Mouse (Mus musculus): ENCODE data around the gene Calcoco2. TPM values are rescaled to one million over a fixed set of nuclear protein-coding genes. Genes with fewer than 3 reads are reported as not detected.

Calcoco2 gene
- 0.17 TPM in 1 of 2 replicates, not detected in the other for polyA plus RNA-seq (2014; fragmentation: Nextera tagmentation; extraction: Ambion mirVana)

- WGBS, result 38% methylated on average over 14 of the region's 14 CpGs
- Histone ChIP-seq H3K27me3 (ENCODE audit: control insufficient read depth, insufficient read depth, low read length) (no peaks in the 10 kb centered on the region), H3K27ac (ENCODE audit: low read depth, low read length) (no peak within 1 kb of the TSS), H3K9me3 (ENCODE audit: control insufficient read depth, low read length) (no peaks in the 10 kb centered on the region), H3K4me1 (replicated peaks; ENCODE audit: control insufficient read depth, insufficient read depth, low read length) (no peaks in the 10 kb centered on the region), H3K4me2 (replicated peaks; ENCODE audit: low read depth, low read length) (no peak within 1 kb of the TSS), H3K36me3 (ENCODE audit: control insufficient read depth, insufficient read depth, low read length) (no peaks in the 10 kb centered on the region), H3K4me3 (ENCODE audit: low read depth, low read length) (no peak within 1 kb of the TSS), H3K9ac (ENCODE audit: low read depth, low read length) (no peak within 1 kb of the TSS)
- DNase-seq (ENCODE audit: low spot score) (no peak), ATAC-seq (ENCODE audit: low FRiP score) (no peak)
Measured at GRCm38 (mm10) chr11:96111751-96112150, at the start of gene Calcoco2. Gene Calcoco2 (minus strand): TSS chr11:96111964.

GRCm38 (mm10) chr11:96147471-96147870 is 35.7 kb upstream of the Calcoco2 start:
- Histone ChIP-seq H3K27ac (ENCODE audit: low read depth, low read length) (no peak overlapping the region), H3K4me2 (replicated peaks; ENCODE audit: low read depth, low read length) (no peak overlapping the region), H3K9me3 (ENCODE audit: control insufficient read depth, low read length) (no peaks in the 10 kb centered on the region), H3K4me3 (ENCODE audit: low read depth, low read length) (no peak overlapping the region), H3K27me3 (ENCODE audit: control insufficient read depth, insufficient read depth, low read length) (peaks cover 22% of the 10 kb centered on the region), H3K4me1 (replicated peaks; ENCODE audit: control insufficient read depth, insufficient read depth, low read length) (no peaks in the 10 kb centered on the region), H3K36me3 (ENCODE audit: control insufficient read depth, insufficient read depth, low read length) (no peaks in the 10 kb centered on the region), H3K9ac (ENCODE audit: low read depth, low read length) (no peak overlapping the region)
- ATAC-seq (ENCODE audit: low FRiP score), result no peak
- no peak for DNase-seq (ENCODE audit: low spot score)
- WGBS, result 75% methylated on average over 6 of the region's 6 CpGs

GRCm38 (mm10) chr11:96145622-96146270 is 34.0 kb upstream of the Calcoco2 start:
- Histone ChIP-seq H3K9ac (ENCODE audit: low read depth, low read length) (no peak overlapping the region), H3K4me3 (ENCODE audit: low read depth, low read length) (no peak overlapping the region), H3K27me3 (ENCODE audit: control insufficient read depth, insufficient read depth, low read length) (peaks cover 20% of the 10 kb centered on the region), H3K36me3 (ENCODE audit: control insufficient read depth, insufficient read depth, low read length) (no peaks in the 10 kb centered on the region), H3K9me3 (ENCODE audit: control insufficient read depth, low read length) (no peaks in the 10 kb centered on the region), H3K27ac (ENCODE audit: low read depth, low read length) (no peak overlapping the region), H3K4me1 (replicated peaks; ENCODE audit: control insufficient read depth, insufficient read depth, low read length) (no peaks in the 10 kb centered on the region), H3K4me2 (replicated peaks; ENCODE audit: low read depth, low read length) (no peak overlapping the region; the same call in 1 of the 2 replicates)
- 3% methylated on average over 15 of the region's 15 CpGs for whole genome bisulfite sequencing
- ATAC-seq (ENCODE audit: low FRiP score), result no peak
- peak; percentile 88 for DNase-seq (ENCODE audit: low spot score)

GRCm38 (mm10) chr11:96143766-96144165 is 32.0 kb upstream of the Calcoco2 start:
- H3K36me3 ChIP-seq (ENCODE audit: control insufficient read depth, insufficient read depth, low read length), result no peaks in the 10 kb centered on the region
- DNase-seq (ENCODE audit: low spot score), result no peak
- no peak overlapping the region for H3K4me2 ChIP-seq (replicated peaks; ENCODE audit: low read depth, low read length)
- peaks cover 20% of the 10 kb centered on the region for H3K27me3 ChIP-seq (ENCODE audit: control insufficient read depth, insufficient read depth, low read length)
- no peak overlapping the region for H3K9ac ChIP-seq (ENCODE audit: low read depth, low read length)
- no peaks in the 10 kb centered on the region for H3K9me3 ChIP-seq (ENCODE audit: control insufficient read depth, low read length)
- WGBS, result 68% methylated on average over 4 of the region's 4 CpGs
- no peaks in the 10 kb centered on the region for H3K4me1 ChIP-seq (replicated peaks; ENCODE audit: control insufficient read depth, insufficient read depth, low read length)
- H3K27ac ChIP-seq (ENCODE audit: low read depth, low read length), result no peak overlapping the region
- no peak for ATAC-seq (ENCODE audit: low FRiP score)
- no peak overlapping the region for H3K4me3 ChIP-seq (ENCODE audit: low read depth, low read length)

- WGBS, result 29% methylated on average over 4 of the region's 4 CpGs
Measured at GRCm38 (mm10) chr11:96140726-96141175, 29.0 kb upstream of the Calcoco2 start.

GRCm38 (mm10) chr11:96135847-96136246 is 24.1 kb upstream of the Calcoco2 start:
- Histone ChIP-seq H3K9me3 (ENCODE audit: control insufficient read depth, low read length) (no peaks in the 10 kb centered on the region), H3K4me1 (replicated peaks; ENCODE audit: control insufficient read depth, insufficient read depth, low read length) (no peaks in the 10 kb centered on the region), H3K9ac (ENCODE audit: low read depth, low read length) (no peak overlapping the region), H3K27me3 (ENCODE audit: control insufficient read depth, insufficient read depth, low read length) (no peaks in the 10 kb centered on the region), H3K4me2 (replicated peaks; ENCODE audit: low read depth, low read length) (no peak overlapping the region), H3K36me3 (ENCODE audit: control insufficient read depth, insufficient read depth, low read length) (no peaks in the 10 kb centered on the region), H3K4me3 (ENCODE audit: low read depth, low read length) (no peak overlapping the region), H3K27ac (ENCODE audit: low read depth, low read length) (no peak overlapping the region)
- 90% methylated on average over 8 of the region's 8 CpGs for WGBS
- DNase-seq (ENCODE audit: low spot score) (no peak), ATAC-seq (ENCODE audit: low FRiP score) (no peak)

More at GRCm38 (mm10) chr11:96140726-96141175, 29.0 kb upstream of the Calcoco2 start:
- no peak for ATAC-seq (ENCODE audit: low FRiP score)
- Histone ChIP-seq H3K4me3 (ENCODE audit: low read depth, low read length) (no peak overlapping the region), H3K36me3 (ENCODE audit: control insufficient read depth, insufficient read depth, low read length) (no peaks in the 10 kb centered on the region), H3K4me1 (replicated peaks; ENCODE audit: control insufficient read depth, insufficient read depth, low read length) (no peaks in the 10 kb centered on the region), H3K4me2 (replicated peaks; ENCODE audit: low read depth, low read length) (no peak overlapping the region), H3K9me3 (ENCODE audit: control insufficient read depth, low read length) (no peaks in the 10 kb centered on the region), H3K9ac (ENCODE audit: low read depth, low read length) (no peak overlapping the region), H3K27ac (ENCODE audit: low read depth, low read length) (no peak overlapping the region), H3K27me3 (ENCODE audit: control insufficient read depth, insufficient read depth, low read length) (peaks cover 7% of the 10 kb centered on the region)
- peak; percentile 26 for DNase-seq (ENCODE audit: low spot score)

- no peaks in the 10 kb centered on the region for H3K9me3 ChIP-seq (ENCODE audit: control insufficient read depth, low read length)
- 24% methylated on average over 16 of the region's 16 CpGs for WGBS
- no peak within 1 kb of the TSS for H3K4me3 ChIP-seq (ENCODE audit: low read depth, low read length)
- H3K9ac ChIP-seq (ENCODE audit: low read depth, low read length), result no peak within 1 kb of the TSS
- H3K27ac ChIP-seq (ENCODE audit: low read depth, low read length), result no peak within 1 kb of the TSS
- H3K36me3 ChIP-seq (ENCODE audit: control insufficient read depth, insufficient read depth, low read length), result no peaks in the 10 kb centered on the region
- no peaks in the 10 kb centered on the region for H3K27me3 ChIP-seq (ENCODE audit: control insufficient read depth, insufficient read depth, low read length)
- no peak within 1 kb of the TSS for H3K4me2 ChIP-seq (replicated peaks; ENCODE audit: low read depth, low read length)
- DNase-seq (ENCODE audit: low spot score) (peak; percentile 75), ATAC-seq (ENCODE audit: low FRiP score) (no peak)
- no peaks in the 10 kb centered on the region for H3K4me1 ChIP-seq (replicated peaks; ENCODE audit: control insufficient read depth, insufficient read depth, low read length)
Measured at GRCm38 (mm10) chr11:96133239-96133865, 21.6 kb upstream of the Calcoco2 start, which contains the start of gene Ttll6. Gene Ttll6 (plus strand): TSS chr11:96133786.

- ATAC-seq (ENCODE audit: low FRiP score) (no peak), DNase-seq (ENCODE audit: low spot score) (no peak)
- Histone ChIP-seq H3K9me3 (ENCODE audit: control insufficient read depth, low read length) (no peaks in the 10 kb centered on the region), H3K4me2 (replicated peaks; ENCODE audit: low read depth, low read length) (no peak overlapping the region), H3K4me3 (ENCODE audit: low read depth, low read length) (no peak overlapping the region), H3K9ac (ENCODE audit: low read depth, low read length) (no peak overlapping the region), H3K27me3 (ENCODE audit: control insufficient read depth, insufficient read depth, low read length) (peaks cover 6% of the 10 kb centered on the region), H3K4me1 (replicated peaks; ENCODE audit: control insufficient read depth, insufficient read depth, low read length) (no peaks in the 10 kb centered on the region), H3K36me3 (ENCODE audit: control insufficient read depth, insufficient read depth, low read length) (no peaks in the 10 kb centered on the region), H3K27ac (ENCODE audit: low read depth, low read length) (no peak overlapping the region)
- WGBS, result 67% methylated on average over 10 of the region's 10 CpGs
Measured at GRCm38 (mm10) chr11:96130606-96131005, 18.8 kb upstream of the Calcoco2 start.
